Mouse (Mus musculus) monocyte, adult 59 days (primary cell): ENCODE results near the gene Angptl6. TPM values are rescaled to one million over a fixed set of nuclear protein-coding genes. Genes with fewer than 3 reads are reported as not detected.

ENCODE experiments used
- total RNA-seq, 2 experiments: library from RNA; stranded (reverse); gene quantifications; one replicate each; pipeline ENCODE4 v1.2.4; 2023

The Angptl6 gene
- 1 to 10 TPM in 1 of 2 experiments, under 1 TPM in 1; 0.88 to 1.1 TPM for total RNA-seq

DNA sequence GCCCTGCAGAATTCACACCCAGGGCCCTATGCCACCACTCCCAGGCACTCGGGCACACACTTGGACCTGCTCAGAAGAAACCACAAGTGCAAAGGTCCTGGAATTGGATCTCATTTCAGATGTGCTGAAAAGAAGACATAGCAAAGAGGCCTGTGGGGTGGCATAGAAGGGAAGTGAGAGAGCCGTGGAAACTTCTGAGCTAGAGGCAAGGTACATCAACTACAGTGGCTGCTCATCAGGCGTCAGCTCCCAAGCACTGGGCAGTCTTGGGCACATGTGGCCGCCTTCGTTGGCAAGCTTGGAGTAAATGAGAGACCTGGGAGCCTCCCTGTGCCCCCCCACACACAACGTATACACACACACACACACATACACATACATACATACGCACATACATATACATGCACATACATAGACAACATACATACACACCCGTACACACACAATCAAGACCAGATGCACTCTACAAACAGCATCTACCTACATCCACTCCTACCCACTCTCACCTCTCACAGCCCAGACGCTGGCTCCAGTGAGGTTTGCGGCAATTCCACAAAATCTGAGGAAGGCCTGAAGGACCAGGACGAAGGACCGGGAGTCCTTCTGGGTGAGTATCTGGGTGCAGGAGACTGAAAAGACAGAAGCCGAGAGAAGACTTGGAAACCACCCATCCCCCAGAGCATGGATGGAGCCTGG, at the start of gene Angptl6:
Gene Angptl6 (minus strand): TSS at position 631 of the 696 bp plus-strand sequence.

DNA sequence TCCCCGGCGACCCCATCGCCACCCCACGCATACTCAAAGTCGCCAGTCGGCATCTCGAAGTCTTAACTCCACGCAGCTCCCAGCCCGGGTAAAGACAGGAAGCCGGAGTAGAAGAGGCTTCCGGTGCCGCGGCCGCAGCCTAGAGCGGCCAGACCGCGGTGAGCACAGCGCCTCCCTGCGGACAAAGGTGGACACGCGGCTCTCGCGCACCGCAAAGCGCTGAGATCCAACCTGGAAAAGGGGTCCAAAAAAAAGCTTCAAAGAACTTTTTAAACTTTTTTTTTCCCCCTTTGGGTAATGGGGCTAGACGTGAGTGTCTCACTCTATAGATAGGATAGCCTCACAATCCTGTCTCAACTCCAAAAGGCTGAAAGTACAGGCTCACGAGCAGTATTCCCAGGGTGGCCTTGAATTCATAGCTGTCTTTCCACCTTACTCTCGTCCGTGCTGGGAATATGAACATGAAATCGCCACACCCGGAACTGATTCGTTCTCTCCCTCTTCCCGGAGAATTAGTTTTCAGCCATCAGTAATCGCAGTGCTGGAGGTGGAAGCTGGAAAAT, 19.1 kb upstream of the Angptl6 start, which contains the start of gene Eif3g:
Gene Eif3g (minus strand): TSS at position 113 of the 563 bp plus-strand sequence.

DNA sequence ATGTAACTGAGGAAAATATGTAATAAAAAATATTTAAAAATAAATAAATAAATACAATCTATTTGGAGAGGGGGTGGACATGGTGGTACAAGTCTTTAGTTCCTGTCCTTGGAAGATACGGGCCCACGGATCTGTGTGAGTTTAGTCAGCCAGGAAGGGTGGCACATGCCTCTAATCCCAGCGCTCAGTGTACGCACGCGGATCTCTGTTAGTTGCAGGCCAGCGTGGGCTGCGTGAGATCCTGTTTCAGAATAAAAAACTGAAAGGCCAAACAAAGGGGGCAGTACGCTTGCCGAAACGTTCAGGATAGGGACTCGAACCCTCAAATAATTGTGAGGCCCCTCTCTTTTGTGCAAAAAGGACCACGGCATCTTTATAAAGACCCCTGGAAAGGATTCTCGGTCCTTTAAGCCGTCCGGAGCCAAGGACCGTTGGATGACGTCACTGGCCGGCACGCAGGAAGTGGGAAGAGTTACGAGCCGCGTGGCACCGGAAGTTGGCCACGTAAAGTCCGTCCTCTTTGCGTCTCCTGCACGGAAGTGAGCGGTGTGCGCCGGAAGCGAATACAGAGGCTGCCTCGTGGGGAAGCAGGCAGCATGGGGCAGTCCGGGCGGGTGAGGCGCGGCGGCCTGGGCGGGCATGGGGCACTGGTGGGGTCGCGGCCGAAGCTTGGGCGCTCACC, 8.3 kb upstream of the Angptl6 start, which contains the start of gene Ppan:
Gene Ppan (plus strand): TSS at position 472 of the 682 bp plus-strand sequence.

DNA sequence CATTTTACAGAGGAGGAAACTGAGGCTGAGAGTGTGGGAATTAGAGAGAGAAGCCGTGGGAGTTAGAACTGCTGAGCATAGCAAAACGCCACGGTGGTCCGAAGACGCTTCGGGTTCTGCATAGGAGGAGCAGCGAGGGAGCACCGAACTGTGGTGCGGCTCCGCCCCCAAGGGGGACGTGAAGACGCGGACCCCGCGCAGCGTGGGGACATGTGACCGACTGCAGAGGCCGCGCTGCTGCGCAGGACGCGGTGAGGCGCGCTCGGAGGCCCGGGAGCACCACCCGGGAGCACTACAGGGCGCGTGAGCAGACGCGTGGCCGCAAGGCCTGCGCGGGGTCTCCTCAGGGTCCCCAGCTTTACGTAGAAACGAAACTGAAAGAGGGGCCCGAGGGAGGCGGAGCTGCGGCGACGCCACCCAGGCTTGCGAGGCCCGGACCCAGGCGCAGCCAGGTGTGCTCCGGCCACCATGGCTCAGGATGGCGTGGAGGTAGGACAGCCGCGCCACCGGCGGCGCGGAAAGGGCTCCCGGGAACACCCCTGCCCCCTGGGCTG, 11.0 kb downstream of the Angptl6 start, which contains the start of gene A230050P20Rik:
Gene A230050P20Rik (plus strand): TSS at position 195 of the 554 bp plus-strand sequence.

Other genes with a start within 250 kb of the Angptl6 start
- 100 to 1,000 TPM; 276 to 300 TPM for gene Ubl5, start 236.8 kb downstream of the Angptl6 start, total RNA-seq
- gene Fbxl12, start 235.0 kb downstream of the Angptl6 start, total RNA-seq, result 10 to 100 TPM; 26.1 to 30.7 TPM
- gene Pin1, start 227.6 kb downstream of the Angptl6 start, total RNA-seq, result 10 to 100 TPM in 1 of 2 experiments, 1 to 10 TPM in 1; 9.9 to 10.1 TPM
- gene Olfm2, start 133.4 kb downstream of the Angptl6 start, total RNA-seq, result not detected
- under 1 TPM in 1 of 2 experiments, not detected in 1; 0.13 TPM for gene Col5a3, start 64.7 kb downstream of the Angptl6 start, total RNA-seq
- gene Rdh8, start 61.2 kb downstream of the Angptl6 start, total RNA-seq, result not detected
- 10 to 100 TPM; 17.2 to 19.6 TPM for gene A230050P20Rik, start 11.1 kb downstream of the Angptl6 start, total RNA-seq
- 10 to 100 TPM; 40.2 to 45.5 TPM for gene Ppan, start 8.4 kb upstream of the Angptl6 start, total RNA-seq
- gene Eif3g, start 18.9 kb upstream of the Angptl6 start, total RNA-seq, result 100 to 1,000 TPM; 118 to 121 TPM
- gene Dnmt1, start 80.2 kb upstream of the Angptl6 start, total RNA-seq, result 10 to 100 TPM; 33.0 to 34.9 TPM
- 10 to 100 TPM; 13.7 to 15.0 TPM for gene S1pr2, start 97.1 kb upstream of the Angptl6 start, total RNA-seq
- 10 to 100 TPM; 55.9 to 65.5 TPM for gene Mrpl4, start 123.0 kb upstream of the Angptl6 start, total RNA-seq
- 100 to 1,000 TPM; 170 to 179 TPM for gene Icam1, start 136.3 kb upstream of the Angptl6 start, total RNA-seq
- 1 to 10 TPM; 1.8 to 3.4 TPM for gene Icam4, start 149.6 kb upstream of the Angptl6 start, total RNA-seq
- gene Icam5, start 152.3 kb upstream of the Angptl6 start, total RNA-seq, result under 1 TPM; 0.33 to 0.47 TPM
- 1 to 10 TPM in 1 of 2 experiments, not detected in 1; 1.0 TPM for gene Zglp1, start 187.4 kb upstream of the Angptl6 start, total RNA-seq
- under 1 TPM in 1 of 2 experiments, not detected in 1; 0.52 TPM for gene Gm49373, start 193.4 kb upstream of the Angptl6 start, total RNA-seq
- gene Fdx1l, start 193.9 kb upstream of the Angptl6 start, total RNA-seq, result 10 to 100 TPM; 20.9 to 22.5 TPM
- 1 to 10 TPM; 2.8 to 5.1 TPM for gene Gm38431, start 212.3 kb upstream of the Angptl6 start, total RNA-seq
- gene Raver1, start 212.3 kb upstream of the Angptl6 start, total RNA-seq, result 10 to 100 TPM; 63.3 to 65.2 TPM